Comparison of ENCODE assay signal across 31 mouse cellular contexts in the genomic region with DNA sequence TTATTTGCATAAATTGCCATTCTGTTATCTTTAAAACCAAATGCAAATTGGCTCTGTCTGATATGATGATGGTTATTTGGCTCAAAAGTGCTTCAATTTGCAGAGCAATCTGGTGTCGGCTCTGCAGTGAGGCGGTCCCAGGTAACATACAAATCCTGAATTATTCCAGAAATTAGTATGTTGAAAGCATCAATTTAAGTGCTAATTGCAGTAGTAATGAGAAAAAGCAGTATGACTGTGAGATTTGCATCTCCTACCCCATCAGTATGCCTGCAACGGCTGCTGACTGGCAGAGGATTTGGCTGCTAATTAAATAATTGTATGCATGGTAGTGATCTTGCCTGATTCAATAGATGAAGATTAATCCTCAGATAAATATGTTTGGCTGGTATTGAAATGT. TPM values are rescaled to one million over a fixed set of nuclear protein-coding genes. Genes with fewer than 3 reads are reported as not detected.
DNase-seq lines count a peak whose midpoint lies in the region; ATAC-seq and TF ChIP-seq lines count a peak whose summit lies in the region.
"Had no signal": no experiment of that assay in that cellular context is flagged by ENCODE, and none has a peak within 500 bp of the region (broad histone marks: within the 10 kb centered on the region; RNA-seq: fewer than 3 reads in every experiment).

No protein-coding gene starts in this region.

- DNase-seq in hindbrain, postnatal 0 days (ENCODE audit: low spot score), result peak; percentile 3
- no peak for DNase-seq in hindbrain, embryonic 11.5 days (ENCODE audit: low spot score)
- DNase-seq in brain, embryonic 14.5 days (ENCODE audit: low read depth), result peak; percentile 91
- peak; percentile 65 for DNase-seq in forebrain, postnatal 0 days
- DNase-seq in B cell, adult 2 months, result no peak
- no peak for DNase-seq in kidney, postnatal 4 days
- DNase-seq: adrenal gland, postnatal 36 days; cerebellum, adult 11 months; cerebellum, adult 9-11 months; embryo, embryonic 11 days; heart, adult 2 months; heart, postnatal 10 days; kidney, adult 18-20 months; kidney, postnatal 36 days; left cerebral cortex, postnatal 4 days; lung, adult 18-20 months; lung, postnatal 4 days; right cerebral cortex, adult 18-20 months; spleen, adult 18-20 months; thymus, postnatal 14 days had no signal

- no peaks in the 10 kb centered on the region for H3K9me3 ChIP-seq in hindbrain, postnatal 0 days (ENCODE audit: low read length)
- no peaks in the 10 kb centered on the region for H3K9me3 ChIP-seq in hindbrain, embryonic 11.5 days (ENCODE audit: control insufficient read depth, low read length)
- H3K9me3 ChIP-seq in forebrain, embryonic 12.5 days, result no peaks in the 10 kb centered on the region
- H3K9me3 ChIP-seq in forebrain, postnatal 0 days (ENCODE audit: low read length), result no peaks in the 10 kb centered on the region
- H3K9me3 ChIP-seq: embryonic facial prominence, embryonic 12.5 days; heart, embryonic 13.5 days; liver, embryonic 12.5 days; megakaryocyte, embryonic 14.5 days had no signal

- H3K27ac ChIP-seq in hindbrain, postnatal 0 days, result no peak overlapping the region
- no peak overlapping the region for H3K27ac ChIP-seq in hindbrain, embryonic 11.5 days (ENCODE audit: low read depth, low read length)
- H3K27ac ChIP-seq in forebrain, embryonic 12.5 days, result no peak overlapping the region
- H3K27ac ChIP-seq in forebrain, postnatal 0 days (ENCODE audit: low read depth, low read length), result no peak overlapping the region
- H3K27ac ChIP-seq: embryonic facial prominence, embryonic 12.5 days; heart, adult 2 months; heart, embryonic 13.5 days; liver, embryonic 12.5 days had no signal

- no peak for TF ChIP-seq CTCF in hindbrain, postnatal 0 days (IDR thresholded peaks at IDR 0.05; ENCODE audit: low read depth)
- TF ChIP-seq CTCF in brain, embryonic 14.5 days (IDR thresholded peaks at IDR 0.05; ENCODE audit: borderline replicate concordance, extremely low read depth, insufficient read depth, insufficient read length), result no peak
- no peak for TF ChIP-seq CTCF in forebrain, postnatal 0 days (IDR thresholded peaks at IDR 0.05; ENCODE audit: low read depth)

- no peaks in the 10 kb centered on the region for H3K4me1 ChIP-seq in hindbrain, postnatal 0 days (ENCODE audit: insufficient read depth, low read length)
- no peaks in the 10 kb centered on the region for H3K4me1 ChIP-seq in hindbrain, embryonic 11.5 days (replicated peaks; ENCODE audit: control insufficient read depth, insufficient read depth, low read length)
- H3K4me1 ChIP-seq in forebrain, embryonic 12.5 days, result no peaks in the 10 kb centered on the region
- H3K4me1 ChIP-seq in forebrain, postnatal 0 days (ENCODE audit: insufficient read depth), result no peaks in the 10 kb centered on the region
- H3K4me1 ChIP-seq: embryonic facial prominence, embryonic 12.5 days; heart, embryonic 13.5 days; liver, embryonic 12.5 days; megakaryocyte, embryonic 14.5 days had no signal

- ATAC-seq in hindbrain, postnatal 0 days, result no peak
- ATAC-seq in hindbrain, embryonic 11.5 days (ENCODE audit: low FRiP score), result no peak
- peak; percentile 68 for ATAC-seq in forebrain, embryonic 12.5 days (ENCODE audit: low FRiP score)
- peak; percentile 80 for ATAC-seq in forebrain, postnatal 0 days
- ATAC-seq: liver, embryonic 12.5 days; lung, postnatal 0 days had no signal

- TF ChIP-seq POLR2A in brain, embryonic 14.5 days (IDR thresholded peaks at IDR 0.05; ENCODE audit: borderline replicate concordance, extremely low read depth, insufficient read depth, insufficient read length, poor library complexity, severe bottlenecking), result no peak

- H3K36me3 ChIP-seq in hindbrain, postnatal 0 days (ENCODE audit: insufficient read depth, low read length), result no peaks in the 10 kb centered on the region
- H3K36me3 ChIP-seq in hindbrain, embryonic 11.5 days (ENCODE audit: control insufficient read depth, insufficient read depth, low read length), result no peaks in the 10 kb centered on the region
- peaks cover 2% of the 10 kb centered on the region; the same call in 1 of the 2 replicates for H3K36me3 ChIP-seq in forebrain, embryonic 12.5 days (replicated peaks)
- no peaks in the 10 kb centered on the region for H3K36me3 ChIP-seq in forebrain, postnatal 0 days (ENCODE audit: insufficient read depth)
- H3K36me3 ChIP-seq: embryonic facial prominence, embryonic 12.5 days had no signal

- no peak overlapping the region for H3K9ac ChIP-seq in hindbrain, postnatal 0 days (replicated peaks; ENCODE audit: low read length)
- no peak overlapping the region for H3K9ac ChIP-seq in hindbrain, embryonic 11.5 days (ENCODE audit: low read depth, low read length)
- H3K9ac ChIP-seq in forebrain, embryonic 12.5 days, result no peak overlapping the region
- no peak overlapping the region for H3K9ac ChIP-seq in forebrain, postnatal 0 days
- H3K9ac ChIP-seq: embryonic facial prominence, embryonic 12.5 days; heart, embryonic 13.5 days; liver, embryonic 12.5 days had no signal

- 64% methylated on average over 3 of the region's 3 CpGs for WGBS in hindbrain, postnatal 0 days
- 90% methylated on average over 3 of the region's 3 CpGs for WGBS in hindbrain, embryonic 11.5 days
- 49% methylated on average over 3 of the region's 3 CpGs for WGBS in forebrain, embryonic 12.5 days
- 18% methylated on average over 3 of the region's 3 CpGs for WGBS in forebrain, postnatal 0 days

- no peak overlapping the region for H3K4me2 ChIP-seq in hindbrain, postnatal 0 days (ENCODE audit: low read depth, low read length)
- no peak overlapping the region for H3K4me2 ChIP-seq in hindbrain, embryonic 11.5 days (replicated peaks; ENCODE audit: low read depth, low read length)
- no peak overlapping the region for H3K4me2 ChIP-seq in forebrain, embryonic 12.5 days
- no peak overlapping the region for H3K4me2 ChIP-seq in forebrain, postnatal 0 days (ENCODE audit: low read depth)
- H3K4me2 ChIP-seq: embryonic facial prominence, embryonic 12.5 days; heart, embryonic 13.5 days; liver, embryonic 12.5 days had no signal

- no peaks in the 10 kb centered on the region for H3K27me3 ChIP-seq in hindbrain, postnatal 0 days (ENCODE audit: insufficient read depth, low read length)
- H3K27me3 ChIP-seq in hindbrain, embryonic 11.5 days (ENCODE audit: control insufficient read depth, insufficient read depth, low read length), result no peaks in the 10 kb centered on the region
- H3K27me3 ChIP-seq in forebrain, embryonic 12.5 days, result no peaks in the 10 kb centered on the region
- no peaks in the 10 kb centered on the region for H3K27me3 ChIP-seq in forebrain, postnatal 0 days (ENCODE audit: insufficient read depth, low read length)
- H3K27me3 ChIP-seq: embryonic facial prominence, embryonic 12.5 days; heart, embryonic 13.5 days; liver, embryonic 12.5 days; megakaryocyte, embryonic 14.5 days had no signal

- no peak overlapping the region for H3K4me3 ChIP-seq in hindbrain, postnatal 0 days (ENCODE audit: low read length)
- H3K4me3 ChIP-seq in hindbrain, embryonic 11.5 days (ENCODE audit: low read depth, low read length), result no peak overlapping the region
- no peak overlapping the region for H3K4me3 ChIP-seq in forebrain, embryonic 12.5 days (replicated peaks)
- H3K4me3 ChIP-seq in forebrain, postnatal 0 days (ENCODE audit: low read depth, low read length), result no peak overlapping the region
- H3K4me3 ChIP-seq: embryonic facial prominence, embryonic 12.5 days; heart, adult 2 months; heart, embryonic 13.5 days; liver, embryonic 12.5 days; megakaryocyte, embryonic 14.5 days had no signal

RNA-seq across cellular contexts. Expression of gene Sim1, which starts 51.2 kb away (rescaled TPM):
- total RNA-seq in hindbrain, postnatal 0 days (2014; rRNA removed), result 0.14 and 0.52 TPM in 2 replicates
- polyA plus RNA-seq in hindbrain, postnatal 0 days (2015; fragmentation: Nextera tagmentation; extraction: Ambion mirVana), result 0.03 and 0.09 TPM in 2 replicates
- polyA plus RNA-seq in hindbrain, embryonic 11.5 days (2014; fragmentation: Nextera tagmentation; extraction: Ambion mirVana), result 0.90 and 1.1 TPM in 2 replicates
- 2.3 and 2.5 TPM in 2 replicates for polyA plus RNA-seq in brain, embryonic 14.5 days (2012; rRNA removed)
- 7.7 and 8.3 TPM in 2 replicates for polyA plus RNA-seq in forebrain, embryonic 12.5 days (2016; fragmentation: Nextera tagmentation; extraction: Ambion mirVana)
- total RNA-seq in forebrain, postnatal 0 days (2014; rRNA removed), result 2.6 and 8.4 TPM in 2 replicates
- 0.19 and 0.50 TPM in 2 replicates for polyA plus RNA-seq in forebrain, postnatal 0 days (2015; fragmentation: Nextera tagmentation; extraction: Ambion mirVana)
- total RNA-seq: adrenal gland, adult 18-20 months; adrenal gland, postnatal 36 days; heart, adult 2 months; heart, postnatal 10 days; hematopoietic stem cell, adult 5-6 weeks; layer of hippocampus, adult 8-10 months; layer of hippocampus, postnatal 25 days had no signal
- polyA plus RNA-seq: heart, adult 2 months; heart, embryonic 13.5 days; liver, embryonic 12.5 days; lung, postnatal 0 days; urinary bladder, adult 2 months had no signal

Comparison
In these comparisons a context has a peak if more than half of its experiments do, and no peak if none do; other contexts are left out.
1. DNase-seq: peak in hindbrain, postnatal 0 days (single experiment), brain, embryonic 14.5 days (single experiment) and forebrain, postnatal 0 days (single experiment); none in hindbrain, embryonic 11.5 days (single experiment), B cell, adult 2 months (0 of 2) and kidney, postnatal 4 days (0 of 2).
2. ATAC-seq: peak in forebrain, embryonic 12.5 days (single experiment) and forebrain, postnatal 0 days (single experiment); none in hindbrain, postnatal 0 days (single experiment) and hindbrain, embryonic 11.5 days (single experiment).